Mouse (Mus musculus) liver, embryonic 14.5 days (tissue): ENCODE measurements around the gene Kmt5b.

ENCODE experiments used
- CTCF ChIP-seq: IDR thresholded peaks from 2 replicates; pipeline ENCODE4 v1.5.1; 2016; ENCODE audit warnings: antibody characterized with exemption, low read depth, control low read depth
- EP300 ChIP-seq: IDR thresholded peaks from 2 replicates; pipeline ENCODE4 v1.6.1; 2016; ENCODE audit warnings: antibody characterized with exemption, low read depth

DNA sequence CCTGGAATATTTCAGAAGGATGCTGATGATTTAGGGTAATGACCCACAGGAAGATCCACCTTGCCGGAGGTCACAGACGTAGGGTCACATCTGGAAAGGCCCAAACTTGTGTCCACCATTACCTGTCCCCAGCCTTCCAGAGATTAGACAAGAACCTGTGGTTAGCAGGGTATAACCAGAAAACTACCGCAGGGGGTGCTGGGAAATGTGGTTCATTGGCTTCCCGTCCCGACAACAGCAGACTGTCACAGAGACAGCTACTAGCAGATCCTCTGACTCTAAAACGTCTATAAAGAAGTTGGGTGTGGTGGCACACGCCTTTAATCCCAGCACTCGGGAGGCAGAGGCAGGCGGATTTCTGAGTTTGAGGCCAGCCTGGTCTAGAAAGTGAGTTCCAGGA, 69.6 kb downstream of the Kmt5b start:
- TF ChIP-seq EP300 = no peak
- no peak for TF ChIP-seq CTCF
